Mouse (Mus musculus) gastrocnemius, postnatal 4 days (tissue): Measurements from ENCODE around the gene Slc25a12. TPM values are rescaled to one million over a fixed set of nuclear protein-coding genes. Genes with fewer than 3 reads are reported as not detected.
"Not testable (repeated sequence)": the region's sequence is repeated elsewhere in the genome, so short reads cannot be mapped to it uniquely, and the experiment has no call there.

Experiments
- DNase-seq, 2 experiments: peaks; one replicate each; pipeline ENCODE4 v3.0.0; 2021 to 2022; ENCODE audit warnings: low spot score in 2 of 2, mixed read lengths in 2 of 2
- long read RNA-seq, 2 experiments: library from polyadenylated mRNA; stranded (forward); transcript quantifications; one replicate each; pipeline ENCODE4 v2.0.0; 2021
- total RNA-seq, 2 experiments: library from RNA; stranded (reverse); gene quantifications; 2 replicates each; pipeline ENCODE4 v1.2.3; 2021

Gene Slc25a12
- total RNA-seq: 100 to 1,000 TPM; 179 to 227 TPM
- long read RNA-seq, experiment 1, full-length matches to known transcripts: 196 of 232 reads
- long read RNA-seq, experiment 1, partial matches to known transcripts: 27 of 232 reads
- long read RNA-seq, experiment 1, other reads (novel, unspliced or antisense): 9 of 232 reads
- long read RNA-seq, experiment 2, full-length matches to known transcripts: 193 of 240 reads
- long read RNA-seq, experiment 2, partial matches to known transcripts: 38 of 240 reads
- long read RNA-seq, experiment 2, other reads (novel, unspliced or antisense): 9 of 240 reads

DNA sequence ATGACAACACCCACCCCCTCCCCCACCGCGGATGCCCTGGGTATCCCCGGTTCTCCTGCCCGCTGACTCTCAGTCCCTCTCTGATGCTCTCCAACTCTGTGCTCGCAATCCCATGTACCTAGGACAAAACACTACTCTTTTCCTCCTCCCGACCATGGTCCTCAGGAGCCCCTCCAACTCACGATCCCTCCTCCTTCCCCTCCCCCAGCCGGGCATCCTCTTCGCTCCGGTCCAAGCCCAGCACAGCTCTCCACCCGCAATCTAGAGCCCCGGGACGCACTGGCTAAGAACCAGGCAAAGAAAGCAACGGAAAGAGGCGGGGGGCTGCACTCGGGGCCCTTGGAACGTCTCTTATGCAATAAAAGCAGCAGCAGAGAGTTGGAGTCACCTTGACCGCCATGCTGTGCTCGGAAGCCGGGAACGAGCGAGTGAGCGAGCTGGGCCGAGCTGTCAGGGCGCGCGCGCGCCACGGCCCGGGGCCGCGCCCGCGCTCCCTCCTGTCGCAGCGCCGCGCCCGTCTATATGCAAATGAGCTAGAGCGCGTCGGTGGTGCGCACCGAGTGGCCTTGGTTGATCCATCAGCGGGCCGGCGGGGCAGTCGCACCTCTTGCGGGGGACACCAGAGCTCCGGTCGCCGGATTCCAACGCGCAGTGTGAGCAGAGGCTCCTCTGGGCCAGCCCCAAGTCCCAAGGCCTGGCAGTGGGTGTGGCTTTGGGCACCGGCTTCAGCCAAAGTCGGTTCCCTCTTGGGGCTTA is at the start of gene Slc25a12:
Slc25a12 (minus strand) TSS at position 625 of the 756 bp plus-strand sequence.
- DNase-seq: peak; percentile 63 to 81

DNA sequence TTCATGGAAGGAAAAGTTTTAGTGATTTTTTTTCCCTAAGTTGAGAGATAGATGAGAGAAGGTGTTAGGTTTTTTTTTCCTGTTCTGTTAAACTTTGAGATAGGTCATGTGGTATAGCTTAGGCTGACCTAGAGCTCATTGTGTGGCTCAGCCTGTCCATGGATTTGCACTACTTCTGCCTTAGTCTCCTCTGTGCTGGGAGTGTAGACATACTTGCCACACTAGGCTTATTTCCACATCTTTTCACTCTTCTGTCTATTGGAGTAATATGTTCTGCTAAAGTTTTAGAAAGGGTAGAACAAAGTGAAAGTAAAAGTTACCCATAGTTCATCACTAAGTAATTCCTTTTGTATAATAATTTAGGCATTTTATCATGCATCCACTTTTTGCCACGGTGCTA is 38.1 kb upstream of the Slc25a12 start:
- no peak for DNase-seq

DNA sequence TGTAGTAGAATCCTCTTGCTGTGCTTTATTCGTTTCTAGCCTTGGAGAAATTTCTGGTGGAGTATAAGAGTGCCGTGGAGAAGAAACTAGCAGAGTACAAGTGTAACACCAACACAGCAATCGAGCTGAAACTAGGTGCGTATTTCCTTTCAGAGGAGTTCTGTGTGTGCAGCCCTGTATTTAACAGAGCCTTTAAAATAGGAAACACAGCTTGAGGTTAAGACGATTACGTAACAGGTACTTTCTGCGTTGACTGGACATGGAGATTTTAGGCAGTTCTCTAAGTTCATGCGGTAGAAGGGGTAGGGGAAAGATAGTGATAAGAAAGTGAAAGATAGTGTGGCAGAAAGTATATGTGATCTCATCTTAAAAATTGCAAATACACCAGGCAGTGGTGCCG is 22.3 kb upstream of the Slc25a12 start:
- DNase-seq: no peak

DNA sequence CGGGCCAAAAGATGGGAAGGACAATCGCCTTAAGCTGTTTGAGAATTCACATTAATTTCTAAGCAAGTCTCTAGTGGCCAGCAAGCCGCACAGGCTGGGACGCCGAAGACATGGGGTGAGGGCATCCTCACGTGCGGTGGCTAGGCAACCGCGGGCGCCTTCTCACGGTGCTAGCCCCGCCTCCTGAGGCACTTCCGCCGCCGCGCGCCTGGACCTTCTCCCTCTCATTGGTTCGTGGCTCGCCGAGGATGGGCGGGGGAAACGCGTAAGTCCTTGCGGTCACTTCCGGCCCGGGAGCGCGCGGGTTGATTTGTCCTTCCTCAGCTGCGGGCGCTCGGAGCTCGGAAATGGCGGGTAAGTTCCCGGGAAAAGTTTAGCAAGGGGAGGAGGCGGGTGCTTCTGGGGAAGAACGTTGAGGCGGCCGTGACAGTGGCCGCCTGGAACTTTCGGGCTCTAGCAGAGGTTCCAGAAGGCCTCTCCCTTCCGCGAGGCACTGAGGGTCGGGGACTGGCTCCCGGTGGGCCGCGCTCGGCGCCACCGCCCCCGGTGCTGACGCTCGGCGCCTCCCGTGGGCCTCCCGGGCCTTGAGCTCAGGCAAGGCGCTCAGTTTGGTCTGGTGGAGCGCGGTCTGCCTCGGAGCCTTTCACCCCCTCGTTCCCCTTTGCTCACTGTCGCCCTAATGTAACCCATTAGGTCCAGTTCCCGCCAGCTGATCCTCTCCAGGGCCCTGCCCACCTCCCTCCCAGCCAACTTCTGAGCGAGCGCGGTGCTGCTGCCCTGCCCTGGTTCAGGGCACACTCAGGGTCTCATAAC is 21.6 kb upstream of the Slc25a12 start, which contains the start of gene Hat1:
Hat1 (plus strand) TSS at position 8 of the 813 bp plus-strand sequence.
- DNase-seq: peak; percentile 90 to 96

DNA sequence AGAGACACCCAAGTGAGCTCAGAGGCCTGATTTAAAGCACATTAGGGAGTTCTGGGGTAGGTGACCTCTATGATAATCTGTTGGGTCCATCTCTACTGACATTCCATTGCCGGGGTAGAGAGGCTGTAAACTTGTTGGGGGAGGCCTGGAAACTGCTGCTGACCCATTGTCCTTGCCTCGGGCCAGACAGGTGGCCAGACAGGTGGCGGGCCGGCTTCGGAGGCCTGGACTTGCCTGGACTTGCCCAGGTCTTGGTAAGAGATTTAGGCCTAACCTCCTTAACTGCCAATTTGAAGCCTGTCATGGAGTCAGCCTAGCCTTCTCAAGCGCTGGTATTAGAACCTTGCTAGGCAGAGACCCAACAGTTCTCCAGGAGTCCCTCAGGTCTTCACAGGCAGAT is 20.2 kb upstream of the Slc25a12 start:
- DNase-seq: no peak

DNA sequence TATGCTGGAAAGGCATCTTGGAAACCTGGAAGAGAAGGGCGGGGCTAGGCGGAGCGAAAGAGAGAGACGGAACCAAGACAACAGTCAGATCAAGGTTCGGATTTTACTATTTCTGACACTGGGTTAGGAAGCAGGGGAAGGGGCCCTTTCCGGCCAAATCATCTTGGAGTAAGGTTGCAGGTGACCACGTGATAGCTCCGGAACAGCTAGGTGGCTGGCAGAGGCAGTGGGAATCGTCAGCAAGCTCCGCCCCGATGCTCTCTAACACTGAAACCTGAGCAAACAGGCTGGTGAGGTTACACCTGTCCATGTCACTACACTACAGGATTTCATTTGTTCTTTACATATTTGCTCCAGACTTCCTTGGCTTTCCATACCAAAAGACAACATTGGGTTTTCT is 16.3 kb upstream of the Slc25a12 start:
- no peak for DNase-seq

DNA sequence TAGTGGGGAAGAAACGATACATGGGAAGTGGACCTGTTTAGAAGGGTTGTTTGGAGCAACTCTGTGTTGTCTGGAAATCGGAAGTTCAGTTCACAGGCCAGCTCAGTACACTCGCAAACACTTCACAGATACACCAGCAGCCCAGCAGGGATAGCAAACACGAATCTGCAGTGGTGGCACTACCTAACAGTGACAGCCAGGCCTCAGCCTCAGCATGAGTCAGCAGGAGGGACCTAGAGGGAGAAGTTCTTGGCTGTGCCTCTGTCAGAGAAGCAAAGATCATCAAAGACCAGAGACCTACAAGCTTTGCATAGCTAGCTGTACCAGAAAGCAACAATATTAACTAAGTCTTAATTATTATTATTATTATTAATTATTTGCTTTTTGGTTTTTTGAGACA is 14.4 kb upstream of the Slc25a12 start:
- no peak for DNase-seq

DNA sequence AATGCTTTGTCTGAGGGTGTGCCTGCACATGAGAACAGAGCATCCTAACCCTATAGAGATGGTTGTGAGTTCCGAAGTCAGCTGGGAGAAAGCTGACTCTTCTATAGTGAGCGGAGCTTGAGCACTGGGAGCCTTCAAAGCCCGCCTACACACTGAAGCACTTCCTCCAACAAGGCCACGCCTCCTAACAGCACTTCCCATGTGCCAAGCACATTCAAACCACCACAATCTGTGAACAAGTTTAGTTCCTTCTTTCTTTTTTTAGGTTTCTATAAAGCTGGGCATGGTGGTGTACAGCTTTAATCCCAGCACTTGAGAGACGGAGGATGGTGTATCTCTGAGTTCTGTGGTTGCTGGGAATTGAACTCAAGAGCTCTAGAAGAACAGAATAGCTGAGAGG is 9.9 kb upstream of the Slc25a12 start:
- DNase-seq: no peak

DNA sequence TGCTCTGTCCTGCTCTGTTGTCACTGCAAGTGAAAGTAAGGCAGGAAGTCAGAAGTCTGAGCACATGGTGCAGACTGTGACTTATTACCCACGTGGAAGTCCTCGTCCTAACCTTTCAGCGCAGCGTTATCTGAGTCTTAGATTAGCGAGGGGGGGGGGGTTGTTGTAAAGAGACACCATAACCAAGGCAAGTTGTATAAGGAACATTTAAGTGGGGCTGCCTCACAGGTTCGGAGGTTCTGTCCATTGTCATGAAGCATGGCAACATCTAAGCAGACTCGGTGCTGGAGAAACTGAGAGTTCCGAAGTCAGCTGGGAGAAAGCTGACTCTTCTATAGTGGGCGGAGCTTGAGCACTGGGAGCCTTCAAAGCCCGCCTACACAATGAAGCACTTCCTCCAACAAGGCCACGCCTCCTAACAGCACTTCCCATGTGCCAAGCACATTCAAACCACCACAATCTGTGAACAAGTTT is 8.9 kb upstream of the Slc25a12 start:
- no peak for DNase-seq

DNA sequence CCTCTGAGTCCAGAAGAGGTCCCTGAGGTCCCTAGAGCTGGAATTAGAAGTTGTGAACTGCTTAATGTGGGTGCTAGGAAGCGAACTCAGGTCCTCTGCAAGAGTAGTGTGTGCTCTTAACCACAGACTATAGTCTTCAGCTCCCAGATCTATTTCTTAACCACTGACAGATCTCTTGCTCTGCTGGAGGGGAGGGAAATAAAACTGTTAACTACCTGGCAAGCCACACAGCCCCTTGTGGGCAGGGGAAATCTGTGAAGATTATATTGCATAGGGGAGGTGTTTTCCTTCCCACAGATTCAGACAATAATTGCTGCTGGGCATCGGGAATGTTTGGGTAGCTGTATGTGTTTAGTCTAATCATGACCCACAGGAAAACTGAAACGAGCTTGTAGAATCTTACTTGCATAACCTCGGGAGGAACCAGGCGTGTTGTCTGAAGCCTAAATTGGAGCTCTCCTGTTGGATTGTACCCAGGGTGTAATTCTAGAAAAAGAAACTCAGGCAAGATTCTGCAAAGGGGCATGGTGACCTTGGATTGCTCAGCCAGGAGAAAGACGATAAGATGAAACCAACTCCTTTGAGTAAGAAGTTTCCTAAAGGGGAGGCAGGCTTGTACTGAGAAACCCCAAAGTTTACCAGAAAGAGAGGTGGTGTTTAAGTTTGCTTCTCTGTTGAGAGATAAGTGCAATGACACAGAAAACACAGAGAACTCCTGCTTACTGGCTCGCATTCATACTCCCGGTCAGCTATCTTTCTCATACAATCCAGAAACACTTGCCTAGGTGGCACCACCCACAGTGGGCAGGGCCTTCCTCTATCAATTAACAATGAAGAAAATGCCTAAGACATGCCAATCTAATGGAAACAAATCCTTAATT is 7.0 kb upstream of the Slc25a12 start:
- no peak for DNase-seq

DNA sequence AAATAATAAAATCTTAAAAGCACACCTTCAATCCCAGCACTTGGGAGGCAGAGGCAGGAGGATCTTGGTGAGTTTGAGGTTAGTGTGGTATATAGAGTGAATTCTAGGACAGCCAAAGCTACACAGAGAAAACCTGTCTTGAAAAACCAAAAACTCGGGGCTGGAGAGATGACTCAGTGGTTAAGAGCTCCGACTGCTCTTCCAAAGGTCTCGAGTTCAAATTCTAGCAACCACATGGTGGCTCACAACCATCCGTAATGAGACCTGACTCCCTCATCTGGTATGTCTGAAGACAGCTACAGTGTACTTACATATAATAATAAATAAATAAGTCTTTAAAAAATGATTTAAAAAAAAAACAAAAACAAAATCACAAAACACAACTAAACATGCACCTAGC is 4.7 kb upstream of the Slc25a12 start:
- not testable (repeated sequence) for DNase-seq

DNA sequence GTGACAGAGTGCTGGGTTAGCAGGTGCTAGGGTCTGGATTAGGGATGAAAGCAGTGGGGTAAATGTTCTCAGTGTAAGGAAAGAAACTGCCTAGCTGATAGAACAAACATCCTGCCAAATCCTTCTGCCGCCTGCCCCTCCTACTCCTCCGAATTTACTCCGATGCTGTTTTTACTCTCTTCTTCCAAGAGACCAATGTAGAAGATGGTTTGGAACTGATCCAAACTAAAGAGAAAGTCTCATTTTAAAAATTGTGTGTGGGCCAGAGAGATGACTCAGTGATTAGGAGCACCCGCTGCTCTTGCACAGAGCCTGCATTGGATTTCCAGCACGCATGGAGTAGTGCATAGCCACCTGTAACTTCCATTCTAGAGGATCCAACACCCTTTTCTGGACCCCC is 4.2 kb upstream of the Slc25a12 start:
- no peak for DNase-seq

DNA sequence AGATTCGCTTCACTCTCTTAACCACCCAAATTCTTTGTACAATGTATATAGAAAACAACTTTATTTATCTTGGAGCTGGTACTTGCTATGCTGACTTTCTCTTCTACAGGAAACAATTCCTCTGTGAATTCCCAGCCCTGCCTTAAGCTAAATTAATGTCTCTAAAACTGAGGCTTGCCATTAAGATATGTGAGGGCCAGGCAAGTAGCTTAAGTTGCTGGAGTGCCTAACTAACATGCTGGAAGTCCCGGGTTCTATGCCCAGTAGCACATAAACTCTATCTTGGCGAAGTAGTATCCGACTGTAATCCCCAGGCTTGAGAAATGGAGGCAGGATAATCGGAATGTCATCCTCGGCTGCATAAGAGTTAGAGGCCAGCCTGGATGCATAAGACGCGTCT is 537 bp upstream of the Slc25a12 start:
- no peak for DNase-seq

DNA sequence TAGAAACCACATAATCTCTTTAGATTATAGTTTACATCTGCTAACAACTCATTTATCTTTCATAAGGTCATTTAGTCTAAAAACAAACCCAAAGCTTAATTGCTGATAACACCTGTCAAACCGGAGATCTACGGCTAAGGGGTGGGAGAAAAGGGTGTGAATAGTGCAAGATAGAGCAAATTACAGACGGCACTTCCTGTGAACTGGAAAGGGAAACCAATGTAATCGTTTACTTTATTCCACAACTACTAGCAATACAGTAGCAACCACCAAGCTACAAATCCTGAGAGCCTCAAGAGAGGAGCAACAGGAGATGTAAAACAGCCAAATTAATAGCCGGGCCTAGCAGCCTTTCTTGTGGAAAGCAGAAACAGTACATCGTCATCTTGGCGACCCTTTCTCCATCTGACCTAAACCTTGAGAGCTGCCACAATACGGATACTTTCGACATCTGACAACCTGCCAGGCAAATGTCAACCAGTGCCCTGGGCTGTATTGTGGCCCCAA is 878 bp downstream of the Slc25a12 start:
- no peak for DNase-seq

DNA sequence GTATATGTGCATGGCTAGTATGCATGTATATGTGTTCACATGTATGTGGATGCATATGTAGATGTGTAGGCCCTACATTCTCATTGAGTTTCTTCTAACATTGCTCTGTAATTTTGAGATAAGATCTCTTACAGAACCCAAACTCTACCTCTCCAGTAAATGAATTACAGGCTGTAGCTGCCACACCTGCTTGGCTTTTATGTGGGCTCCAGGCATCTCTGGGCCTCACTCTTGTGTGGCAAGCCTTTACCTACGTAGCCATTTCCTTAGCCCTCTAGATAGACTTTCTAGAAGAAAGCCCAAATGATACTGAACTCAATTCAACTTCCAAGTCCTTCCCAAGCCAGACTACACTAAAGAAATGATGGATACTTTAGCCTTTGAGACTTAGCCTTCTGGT is 7.4 kb downstream of the Slc25a12 start:
- DNase-seq: no peak

DNA sequence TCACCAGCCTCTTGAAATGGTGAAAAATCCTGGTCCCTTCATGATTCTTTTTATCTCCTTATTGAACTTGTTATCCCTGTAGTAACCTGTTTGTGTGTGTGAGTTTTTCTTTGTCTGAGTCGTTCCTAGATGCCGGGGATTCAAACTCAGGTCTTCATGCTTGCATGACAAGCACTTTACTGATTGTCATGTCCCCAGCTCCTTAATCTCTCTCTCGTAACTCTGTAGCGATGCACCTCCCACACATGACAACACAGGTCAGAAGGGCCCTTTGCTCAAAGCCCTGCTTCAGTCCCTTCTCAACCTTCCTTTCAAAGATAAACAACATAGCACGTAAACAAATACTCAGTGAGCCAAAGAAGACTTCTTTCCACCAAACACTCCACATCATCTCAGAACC is 9.2 kb downstream of the Slc25a12 start:
- DNase-seq: no peak

DNA sequence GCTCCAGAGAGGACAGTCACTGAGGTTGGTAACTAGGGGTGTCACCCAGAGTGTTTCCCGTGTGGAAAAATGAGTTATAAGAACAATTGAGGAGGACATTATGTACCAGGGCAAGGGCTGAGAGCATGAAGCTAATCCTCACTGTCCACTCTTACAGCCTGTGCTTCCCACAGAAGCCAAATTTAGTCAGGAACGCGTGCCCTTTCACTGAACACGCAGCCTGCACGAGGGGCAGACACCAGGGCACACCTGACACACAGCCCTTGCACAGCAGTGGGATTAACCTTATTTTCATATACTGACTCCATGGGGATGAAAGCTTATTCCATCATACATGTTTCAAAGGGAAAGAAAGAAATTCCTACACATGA is 13.5 kb downstream of the Slc25a12 start:
- no peak for DNase-seq

DNA sequence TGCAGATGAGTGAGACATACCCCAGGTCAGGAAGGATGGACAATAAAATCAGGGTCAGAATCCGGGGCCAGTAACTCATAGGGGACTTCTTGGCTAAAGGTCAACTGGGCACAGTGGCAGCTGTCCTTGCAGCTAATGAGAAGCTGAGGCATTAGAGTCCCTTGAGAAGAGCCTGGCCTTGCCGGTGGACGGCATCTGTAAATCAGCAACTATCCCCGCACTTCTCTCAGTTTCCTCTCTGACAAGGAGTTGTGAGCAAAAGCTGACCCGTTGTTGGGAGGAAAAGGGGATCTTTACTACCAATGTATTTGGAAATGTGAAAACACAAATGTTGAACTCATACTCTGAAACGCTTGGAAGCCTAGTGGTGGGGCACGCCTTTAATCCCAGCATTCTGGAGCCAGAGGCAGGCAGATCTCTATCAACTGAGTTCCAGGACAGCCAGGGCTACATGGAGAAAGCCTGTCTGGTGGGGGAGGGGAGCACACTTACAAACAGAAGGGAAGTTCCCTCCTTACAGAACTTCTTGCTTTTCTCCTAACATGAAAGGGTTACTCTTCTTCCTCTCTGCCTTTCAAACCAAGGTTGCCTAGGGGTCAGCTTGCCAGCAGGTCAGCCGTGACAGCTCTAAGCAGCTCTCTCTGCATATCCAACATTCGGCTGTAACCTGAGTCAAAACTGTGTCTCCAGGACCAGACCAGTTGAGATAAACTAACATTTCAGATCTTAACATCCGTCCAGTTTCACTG is 14.1 kb downstream of the Slc25a12 start:
- no peak for DNase-seq

DNA sequence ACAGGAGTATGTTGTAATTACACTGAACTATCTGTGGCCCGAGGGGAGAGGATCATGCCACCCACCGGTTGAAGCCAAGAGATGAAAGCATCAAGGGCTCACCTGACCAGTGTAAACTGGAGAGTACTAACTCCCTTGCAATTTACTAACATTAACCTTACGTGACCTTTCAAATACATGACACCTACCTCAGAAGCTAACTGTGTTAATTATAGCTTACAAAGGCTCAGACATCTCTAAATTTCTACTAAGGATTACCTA is 15.9 kb downstream of the Slc25a12 start:
- no peak for DNase-seq
